Mouse (Mus musculus) layer of hippocampus, adult 6 months (tissue): Measurements from ENCODE around the gene Spsb1. TPM values are rescaled to one million over a fixed set of nuclear protein-coding genes. Genes with fewer than 3 reads are reported as not detected.

Experiments
- long read RNA-seq, 2 experiments: library from polyadenylated mRNA; unstranded; transcript quantifications; one replicate each; pipeline ENCODE4 v2.0.0; 2019 to 2020
- polyA plus RNA-seq: library from polyadenylated mRNA; unstranded; fragments of <200 nt; fragmentation: Nextera tagmentation; gene quantifications from 2 replicates; pipeline ENCODE4 v1.2.3, GENCODE M21; 2021

Spsb1 gene
- 13.5 and 16.4 TPM in 2 replicates for polyA plus RNA-seq
- long read RNA-seq, experiment 1, transcript Spsb1-201 (3 exons, 3,092 nt): major isoform, 11 of 15 reads
- long read RNA-seq, experiment 1, partial matches to known transcripts: 0 of 15 reads
- long read RNA-seq, experiment 1, other reads (novel, unspliced or antisense): 2 of 15 reads
- long read RNA-seq, experiment 2, transcript Spsb1-201 (3 exons, 3,092 nt): major isoform, 98 of 114 reads
- long read RNA-seq, experiment 2, partial matches to known transcripts: 1 of 114 reads
- long read RNA-seq, experiment 2, other reads (novel, unspliced or antisense): 13 of 114 reads

DNA sequence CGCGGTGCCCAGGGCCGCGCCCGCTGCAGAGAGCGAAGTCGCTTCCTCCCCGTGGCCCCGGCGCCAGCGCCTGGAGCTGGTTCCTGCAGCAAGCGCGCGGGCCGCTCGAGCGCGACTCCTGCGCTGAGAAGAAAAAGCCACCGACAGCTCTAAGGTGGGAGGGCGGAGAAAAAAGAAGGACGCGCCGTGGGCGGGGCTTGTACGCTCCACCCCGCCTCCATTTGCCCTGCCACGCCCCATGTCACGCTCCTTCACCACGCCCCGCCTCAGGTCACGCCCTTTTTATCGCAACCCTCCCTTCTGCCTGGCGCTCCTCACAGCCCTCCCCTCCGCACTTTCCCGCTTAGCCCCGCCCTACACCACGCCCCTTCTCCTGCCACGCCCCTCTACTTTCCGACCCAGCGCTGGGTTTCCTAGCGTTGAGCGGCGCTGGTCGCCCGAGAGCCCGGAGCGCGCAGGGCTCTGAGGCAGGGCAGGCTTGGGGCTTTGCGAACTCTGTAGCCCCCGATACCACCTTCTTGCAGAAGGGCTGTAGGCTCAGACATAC, at the start of gene Spsb1:
Spsb1 (minus strand) TSS at position 151 of the 547 bp plus-strand sequence.

Other genes starting within 250 kb of the Spsb1 start
- 29.2 and 31.0 TPM in 2 replicates for gene Tmem201, start 217.0 kb downstream of the Spsb1 start, polyA plus RNA-seq
- 48.9 and 52.1 TPM in 2 replicates for gene Slc25a33, start 180.8 kb downstream of the Spsb1 start, polyA plus RNA-seq
- 2.1 and 2.3 TPM in 2 replicates for gene H6pd, start 54.0 kb upstream of the Spsb1 start, polyA plus RNA-seq
- gene Gpr157, start 132.3 kb upstream of the Spsb1 start, polyA plus RNA-seq: 0.25 and 0.29 TPM in 2 replicates
- gene Slc2a5, start 164.2 kb upstream of the Spsb1 start, polyA plus RNA-seq: 8.8 and 9.9 TPM in 2 replicates
- gene Slc2a7, start 193.9 kb upstream of the Spsb1 start, polyA plus RNA-seq: not detected in 2 replicates
- not detected in 2 replicates for gene Car6, start 246.3 kb upstream of the Spsb1 start, polyA plus RNA-seq